Mouse (Mus musculus) testis, adult 2 months (tissue): ENCODE measurements around the gene Celsr1. TPM values are rescaled to one million over a fixed set of nuclear protein-coding genes. Genes with fewer than 3 reads are reported as not detected.
"Not testable (repeated sequence)": the region's sequence is repeated elsewhere in the genome, so short reads cannot be mapped to it uniquely, and the experiment has no call there.

Source experiments
- H3K27ac ChIP-seq: fragments of 200-500 bp; 2 replicates; pipeline ENCODE4 v1.5.1; 2012; ENCODE audit warnings: low read depth, low read length; ENCODE audit not compliant: control insufficient read depth, insufficient read depth
- H3K27me3 ChIP-seq: fragments of 200-500 bp; 2 replicates; pipeline ENCODE4 v1.6.1; 2012; ENCODE audit warnings: mild to moderate bottlenecking, low read length, moderate library complexity; ENCODE audit not compliant: control insufficient read depth, insufficient read depth
- H3K36me3 ChIP-seq: fragments of 200-500 bp; 2 replicates; pipeline ENCODE4 v1.6.1; 2012; ENCODE audit warnings: mild to moderate bottlenecking, low read length; ENCODE audit not compliant: control insufficient read depth, insufficient read depth
- H3K4me1 ChIP-seq: fragments of 200-500 bp; 2 replicates; pipeline ENCODE4 v1.6.1; 2012; ENCODE audit warnings: low read length; ENCODE audit not compliant: control insufficient read depth, insufficient read depth
- H3K4me3 ChIP-seq: fragments of 200-500 bp; 2 replicates; pipeline ENCODE4 v1.5.1; 2012; ENCODE audit warnings: low read depth, mild to moderate bottlenecking, low read length, moderate library complexity, mixed read lengths; ENCODE audit not compliant: control insufficient read depth
- CTCF ChIP-seq: fragments of 200-500 bp; IDR thresholded peaks from 2 replicates; pipeline ENCODE4 v1.5.1; 2012; ENCODE audit warnings: low read depth, mild to moderate bottlenecking, inconsistent platforms, low read length, moderate library complexity; ENCODE audit not compliant: control insufficient read depth, insufficient read depth, insufficient replicate concordance
- POLR2A ChIP-seq: fragments of 200-500 bp; IDR thresholded peaks from 2 replicates; pipeline ENCODE4 v1.6.1; 2012; ENCODE audit warnings: low read depth, mild to moderate bottlenecking, inconsistent platforms, low read length, moderate library complexity; ENCODE audit not compliant: control insufficient read depth
- polyA plus RNA-seq: library from polyadenylated mRNA; depleted of rRNA; stranded (reverse); fragments of >200 nt; gene quantifications from 2 replicates; pipeline ENCODE4 v1.2.3, GENCODE M21; 2012

Celsr1 gene
- polyA plus RNA-seq, 1 experiment = 0.15 TPM

DNA sequence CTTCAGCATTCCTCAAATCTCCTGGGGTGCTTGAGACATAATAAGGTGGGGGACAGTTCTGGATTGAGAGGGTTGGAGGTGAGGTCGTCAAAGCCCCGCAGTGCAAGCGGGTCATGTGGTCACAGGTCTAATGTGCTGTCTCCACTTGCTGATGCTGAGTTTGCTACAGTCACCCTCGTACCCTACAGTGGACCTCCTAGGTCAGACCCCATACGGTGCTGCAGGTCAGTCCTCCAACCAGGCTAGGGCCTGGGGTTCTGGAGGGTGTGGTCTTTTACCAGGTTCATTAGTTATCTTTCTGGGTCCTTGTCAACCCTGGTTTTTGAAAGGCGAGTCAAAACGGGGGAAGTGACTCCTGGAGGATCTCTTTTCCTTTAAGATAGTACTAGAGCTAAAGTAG lies 24.3 kb upstream of the Celsr1 start:
- H3K4me3 ChIP-seq = peak overlapping the region; percentile 62
- TF ChIP-seq CTCF (no peak), POLR2A (no peak)
- H3K27ac ChIP-seq = no peak overlapping the region

DNA sequence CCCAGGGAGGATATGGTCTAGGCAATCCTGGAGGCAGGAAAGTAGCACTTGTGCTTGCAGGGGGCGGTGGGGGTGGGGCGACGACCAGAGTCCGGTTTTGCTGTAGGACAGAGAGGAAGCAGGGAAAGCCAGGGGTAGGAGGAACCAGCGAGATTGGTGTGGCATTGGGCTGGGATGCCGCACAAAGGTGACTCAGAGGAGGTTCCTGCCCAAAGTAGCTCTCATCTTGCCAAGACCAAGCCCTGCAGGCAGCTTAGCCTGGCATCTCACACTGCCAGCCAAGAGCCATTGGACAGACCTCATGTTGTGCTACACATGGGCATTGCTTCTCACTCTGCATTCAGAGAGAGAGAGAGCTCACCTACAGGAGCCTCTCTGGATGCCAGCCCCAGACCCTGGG lies 23.8 kb upstream of the Celsr1 start, which contains the start of gene Gramd4:
Gramd4 (plus strand) TSS at position 283 of the 400 bp plus-strand sequence.
- peaks cover 12% of the 10 kb centered on the region for H3K4me1 ChIP-seq
- peak within 1 kb of the TSS; percentile 62 for H3K4me3 ChIP-seq
- no peaks in the 10 kb centered on the region for H3K36me3 ChIP-seq
- H3K27ac ChIP-seq = no peak within 1 kb of the TSS
- TF ChIP-seq CTCF = no peak
- TF ChIP-seq POLR2A = no peak
- H3K27me3 ChIP-seq = no peaks in the 10 kb centered on the region

More for the DNA sequence above, 24.3 kb upstream of the Celsr1 start:
- H3K36me3 ChIP-seq = no peaks in the 10 kb centered on the region
- H3K4me1 ChIP-seq = peaks cover 12% of the 10 kb centered on the region
- no peaks in the 10 kb centered on the region for H3K27me3 ChIP-seq

DNA sequence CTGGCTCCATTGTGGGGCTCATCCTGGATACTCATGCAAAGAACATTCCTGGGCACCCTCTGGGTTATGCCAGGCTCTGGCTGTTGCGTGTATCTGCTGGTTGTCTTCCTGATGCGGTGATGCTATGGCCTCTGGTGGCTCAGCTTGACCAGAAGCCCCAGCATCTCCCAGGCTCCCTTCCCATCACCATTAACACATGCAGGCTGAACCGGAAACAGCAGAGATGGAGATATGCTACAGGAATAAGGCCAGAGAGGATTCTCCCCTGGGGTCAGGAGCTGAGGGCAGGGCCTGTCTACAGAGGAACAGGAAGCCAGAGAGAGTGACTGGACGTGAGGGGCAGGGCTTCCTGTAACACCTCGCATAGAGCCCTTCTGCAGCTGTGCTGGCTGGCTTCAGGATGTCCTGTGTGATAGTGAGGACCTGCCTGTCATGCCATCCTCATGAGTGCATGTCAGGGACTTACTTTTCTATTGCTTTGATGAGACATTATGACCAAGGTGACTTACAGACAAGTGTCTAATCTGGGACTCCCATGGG lies 22.7 kb upstream of the Celsr1 start:
- Histone ChIP-seq H3K4me3 (no peak overlapping the region), H3K27me3 (no peaks in the 10 kb centered on the region), H3K36me3 (no peaks in the 10 kb centered on the region), H3K27ac (no peak overlapping the region), H3K4me1 (peaks cover 12% of the 10 kb centered on the region)
- TF ChIP-seq CTCF = no peak
- no peak for TF ChIP-seq POLR2A

DNA sequence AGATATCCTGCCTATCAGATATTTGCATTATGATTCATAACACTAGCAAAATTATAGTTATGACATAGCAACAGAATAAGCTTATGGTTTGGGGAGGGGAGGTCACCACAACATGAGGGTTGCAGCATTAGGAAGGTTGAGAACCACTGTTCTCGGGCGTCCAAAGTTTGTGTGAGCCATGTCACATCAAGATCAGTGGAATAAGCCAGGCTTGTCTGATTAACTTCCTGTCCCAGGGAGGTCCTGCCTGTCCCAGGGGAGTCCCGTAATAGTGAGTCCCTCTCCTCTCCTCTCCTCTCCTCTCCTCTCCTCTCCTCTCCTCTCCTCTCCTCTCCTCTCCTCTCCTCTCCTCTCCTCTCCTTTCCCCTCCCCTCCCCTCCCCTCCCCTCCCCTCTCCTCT lies 21.3 kb upstream of the Celsr1 start:
- peaks cover 12% of the 10 kb centered on the region for H3K4me1 ChIP-seq

DNA sequence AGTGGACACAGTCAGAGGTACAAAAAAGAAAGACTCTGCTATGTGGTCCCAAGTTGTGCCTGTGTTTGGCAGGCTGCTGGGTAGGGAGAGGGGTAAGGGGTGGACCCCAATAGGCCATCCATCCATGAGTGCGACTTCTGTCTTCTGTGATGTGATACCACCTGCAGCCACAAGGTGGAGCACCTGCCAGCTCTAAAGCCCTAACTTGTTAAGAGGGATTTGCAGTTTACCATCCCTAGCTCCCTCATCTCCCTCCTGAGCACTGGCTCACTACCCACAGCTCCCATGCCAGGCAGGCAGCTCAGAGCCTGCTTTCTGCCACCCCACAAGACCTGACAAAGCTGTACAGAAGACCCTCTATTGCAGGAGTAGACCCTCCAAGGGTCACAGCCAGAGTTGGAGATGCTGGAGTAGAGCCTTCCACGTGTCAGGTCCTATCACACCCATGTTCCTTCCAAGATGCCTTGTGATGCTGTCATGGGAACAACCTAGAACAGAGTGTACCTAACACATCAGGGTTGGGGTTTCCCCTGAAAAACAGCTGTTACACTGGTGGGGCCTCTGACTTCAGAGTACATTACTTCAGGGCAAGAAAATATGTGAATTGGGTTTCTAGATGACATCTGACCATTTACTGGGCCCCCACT lies 20.4 kb upstream of the Celsr1 start:
- H3K4me3 ChIP-seq = no peak overlapping the region
- H3K27ac ChIP-seq = no peak overlapping the region
- peaks cover 7% of the 10 kb centered on the region for H3K4me1 ChIP-seq
- H3K36me3 ChIP-seq = no peaks in the 10 kb centered on the region
- no peaks in the 10 kb centered on the region for H3K27me3 ChIP-seq
- TF ChIP-seq POLR2A (no peak), CTCF (peak; percentile 85)

More for the DNA sequence above, 21.3 kb upstream of the Celsr1 start:
- H3K4me3 ChIP-seq, H3K36me3 ChIP-seq, H3K27ac ChIP-seq, H3K27me3 ChIP-seq: not testable (repeated sequence)

DNA sequence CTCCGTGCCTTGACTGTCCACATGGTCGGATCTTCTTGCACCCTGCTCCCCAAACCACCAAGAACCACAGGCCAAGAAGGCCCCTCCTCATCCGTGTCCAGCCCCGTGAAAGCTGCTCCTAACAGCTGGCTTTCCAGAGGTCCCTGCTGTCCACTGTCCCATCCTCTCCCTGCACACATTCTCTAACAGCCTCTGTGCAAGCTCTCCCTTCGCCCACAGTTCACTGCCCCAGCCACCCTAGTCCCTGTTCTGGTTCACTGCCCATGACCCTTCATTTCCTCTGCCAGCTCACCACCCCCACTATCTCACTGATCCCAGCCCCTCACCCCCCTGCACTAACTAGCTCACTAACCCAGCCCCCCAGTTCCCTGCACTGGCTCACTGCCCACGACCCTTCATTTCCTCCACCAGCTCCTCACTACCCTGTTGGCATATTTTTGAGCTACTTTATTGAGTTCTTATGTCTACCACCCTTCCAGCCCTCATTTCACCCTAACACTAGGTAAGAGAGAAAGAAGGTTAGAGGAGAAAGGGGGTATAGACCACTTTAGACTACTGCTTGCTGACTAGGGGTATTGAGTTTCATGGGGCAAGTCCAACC lies 18.4 kb upstream of the Celsr1 start:
- H3K4me1 ChIP-seq = no peaks in the 10 kb centered on the region

DNA sequence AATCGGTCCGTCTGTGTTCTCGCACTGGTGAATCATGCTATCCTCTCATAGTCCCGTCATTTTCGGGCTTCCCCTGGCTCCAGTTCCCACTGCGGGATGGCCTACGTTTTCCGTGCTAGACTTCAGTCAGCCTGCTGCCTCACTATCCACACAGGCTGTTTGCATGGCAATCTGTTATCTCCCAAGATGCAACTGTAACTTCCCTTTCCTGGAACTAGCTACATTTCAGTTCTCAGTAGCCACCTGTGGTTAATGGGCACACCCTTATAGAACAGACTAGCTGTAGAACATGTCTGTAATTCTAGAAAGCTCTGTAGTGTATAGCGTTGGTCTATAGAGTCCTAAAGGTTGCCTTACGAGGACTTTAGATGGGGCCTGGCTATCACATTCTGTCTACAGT lies 17.6 kb upstream of the Celsr1 start:
- H3K4me3 ChIP-seq = no peak overlapping the region
- TF ChIP-seq POLR2A = no peak
- TF ChIP-seq CTCF = no peak

More for the DNA sequence above, 18.4 kb upstream of the Celsr1 start:
- Histone ChIP-seq H3K27me3 (no peaks in the 10 kb centered on the region), H3K27ac (no peak overlapping the region), H3K36me3 (no peaks in the 10 kb centered on the region), H3K4me3 (no peak overlapping the region)
- no peak for TF ChIP-seq CTCF
- no peak for TF ChIP-seq POLR2A

DNA sequence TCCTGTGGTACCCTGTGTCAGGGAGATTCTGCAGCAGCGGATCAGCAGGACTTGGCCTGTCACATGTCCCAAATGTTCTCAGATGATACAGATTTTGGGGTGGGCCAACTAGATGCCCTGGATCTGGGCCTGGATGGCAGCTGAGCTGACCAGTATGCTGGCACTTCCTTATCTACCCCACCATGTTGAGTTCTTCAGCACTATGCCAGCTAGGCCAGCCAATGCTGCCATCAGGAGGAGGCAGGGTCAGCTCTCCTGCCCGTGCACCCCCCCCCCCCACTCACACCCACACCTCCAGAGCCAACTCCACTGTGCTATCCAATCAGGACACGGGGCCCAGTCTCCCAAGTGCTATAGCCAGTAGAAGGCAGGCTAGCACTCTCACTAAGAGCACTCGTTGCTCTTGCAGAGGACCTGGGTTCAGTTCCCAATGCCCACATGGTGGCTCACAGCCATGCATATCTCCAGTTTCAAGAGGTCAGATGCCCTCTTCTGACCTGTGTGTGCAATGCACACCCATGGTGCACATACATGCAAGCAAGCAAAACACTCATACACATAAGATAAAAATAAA lies 16.7 kb upstream of the Celsr1 start:
- no peak overlapping the region for H3K4me3 ChIP-seq
- no peaks in the 10 kb centered on the region for H3K27me3 ChIP-seq
- TF ChIP-seq CTCF (no peak), POLR2A (no peak)
- H3K27ac ChIP-seq = no peak overlapping the region
- H3K36me3 ChIP-seq = no peaks in the 10 kb centered on the region
- no peaks in the 10 kb centered on the region for H3K4me1 ChIP-seq

More for the DNA sequence above, 17.6 kb upstream of the Celsr1 start:
- H3K36me3 ChIP-seq = no peaks in the 10 kb centered on the region
- H3K27me3 ChIP-seq = no peaks in the 10 kb centered on the region
- no peak overlapping the region for H3K27ac ChIP-seq
- H3K4me1 ChIP-seq = no peaks in the 10 kb centered on the region
